Mouse (Mus musculus) large intestine, adult 2 months (tissue): ENCODE data around the gene Gm3646. TPM values are rescaled to one million over a fixed set of nuclear protein-coding genes. Genes with fewer than 3 reads are reported as not detected.

Experiments
- DNase-seq: peaks from one replicate; pipeline ENCODE4 v3.0.0-alpha.2; 2012; ENCODE audit warnings: low read depth, low spot score
- WGBS: fragments of 180-500 bp; shearing (Covaris S2); methylation state at CpG from one replicate; pipeline ENCODE4 v1.1.7; 2018; 5-methylcytosine and 5-hydroxymethylcytosine counted together
- polyA plus RNA-seq: library from polyadenylated mRNA; depleted of rRNA; stranded (reverse); fragments of >200 nt; gene quantifications from 2 replicates; pipeline ENCODE4 v1.2.3, GENCODE M21; 2012; rRNA removed

Gm3646 gene
- polyA plus RNA-seq: not detected in 2 replicates

GRCm38 (mm10) chr1:39805243-39805979, at the start of gene Gm3646:
Gene Gm3646 (minus strand): TSS chr1:39805332.
- no peak for DNase-seq
- WGBS: 72% methylated on average over 4 of the region's 4 CpGs

- no peak for DNase-seq
- 68% methylated on average over 7 of the region's 7 CpGs for WGBS
Measured at GRCm38 (mm10) chr1:39847066-39847465, 41.9 kb upstream of the Gm3646 start.

- 71% methylated on average over 4 of the region's 4 CpGs for WGBS
- no peak for DNase-seq
Measured at GRCm38 (mm10) chr1:39846031-39846550, 41.0 kb upstream of the Gm3646 start.

- DNase-seq: no peak
- 73% methylated on average over 5 of the region's 5 CpGs for WGBS
Measured at GRCm38 (mm10) chr1:39843328-39843727, 38.2 kb upstream of the Gm3646 start.

- DNase-seq: no peak
- 49% methylated on average over 14 of the region's 14 CpGs for WGBS
Measured at GRCm38 (mm10) chr1:39842218-39843007, 37.3 kb upstream of the Gm3646 start.

GRCm38 (mm10) chr1:39840856-39841255, 35.7 kb upstream of the Gm3646 start:
- 81% methylated on average over 4 of the region's 4 CpGs for WGBS
- DNase-seq: no peak

- DNase-seq: no peak
- 57% methylated on average over 8 of the region's 8 CpGs for WGBS
Measured at GRCm38 (mm10) chr1:39839838-39840237, 34.7 kb upstream of the Gm3646 start.

- DNase-seq: no peak
- WGBS: 68% methylated on average over 10 of the region's 10 CpGs
Measured at GRCm38 (mm10) chr1:39839217-39839616, 34.1 kb upstream of the Gm3646 start.

- WGBS: 60% methylated on average over 12 of the region's 12 CpGs
- no peak for DNase-seq
Measured at GRCm38 (mm10) chr1:39838487-39839169, 33.5 kb upstream of the Gm3646 start.

- WGBS: 27% methylated on average over 4 of the region's 4 CpGs
- peak; percentile 59 for DNase-seq
Measured at GRCm38 (mm10) chr1:39831594-39832039, 26.5 kb upstream of the Gm3646 start.

- WGBS: 34% methylated on average over 11 of the region's 11 CpGs
- DNase-seq: no peak
Measured at GRCm38 (mm10) chr1:39830786-39831593, 25.9 kb upstream of the Gm3646 start.

- DNase-seq: no peak
- 74% methylated on average over 4 of the region's 4 CpGs for WGBS
Measured at GRCm38 (mm10) chr1:39824902-39825301, 19.8 kb upstream of the Gm3646 start.

- 71% methylated on average over 4 of the region's 4 CpGs for WGBS
Measured at GRCm38 (mm10) chr1:39824240-39824639, 19.1 kb upstream of the Gm3646 start.

GRCm38 (mm10) chr1:39819596-39819995, 14.5 kb upstream of the Gm3646 start:
- DNase-seq: no peak
- WGBS: 82% methylated on average over 10 of the region's 10 CpGs

More at GRCm38 (mm10) chr1:39824240-39824639, 19.1 kb upstream of the Gm3646 start:
- DNase-seq: no peak

- 79% methylated on average over 5 of the region's 5 CpGs for WGBS
- no peak for DNase-seq
Measured at GRCm38 (mm10) chr1:39815766-39816165, 10.6 kb upstream of the Gm3646 start.

- no peak for DNase-seq
- WGBS: 40% methylated on average over 4 of the region's 4 CpGs
Measured at GRCm38 (mm10) chr1:39813067-39813466, 7.9 kb upstream of the Gm3646 start.

GRCm38 (mm10) chr1:39804789-39805188, 343 bp downstream of the Gm3646 start:
- WGBS: 83% methylated on average over 6 of the region's 6 CpGs
- no peak for DNase-seq

GRCm38 (mm10) chr1:39802946-39803345, 2.2 kb downstream of the Gm3646 start:
- whole genome bisulfite sequencing: 78% methylated on average over 7 of the region's 7 CpGs
- no peak for DNase-seq

GRCm38 (mm10) chr1:39797496-39797895, 7.6 kb downstream of the Gm3646 start:
- DNase-seq: no peak
- 83% methylated on average over 6 of the region's 6 CpGs for WGBS
